Comparison of ENCODE assay signal across 8 mouse cellular contexts in the genomic region with DNA sequence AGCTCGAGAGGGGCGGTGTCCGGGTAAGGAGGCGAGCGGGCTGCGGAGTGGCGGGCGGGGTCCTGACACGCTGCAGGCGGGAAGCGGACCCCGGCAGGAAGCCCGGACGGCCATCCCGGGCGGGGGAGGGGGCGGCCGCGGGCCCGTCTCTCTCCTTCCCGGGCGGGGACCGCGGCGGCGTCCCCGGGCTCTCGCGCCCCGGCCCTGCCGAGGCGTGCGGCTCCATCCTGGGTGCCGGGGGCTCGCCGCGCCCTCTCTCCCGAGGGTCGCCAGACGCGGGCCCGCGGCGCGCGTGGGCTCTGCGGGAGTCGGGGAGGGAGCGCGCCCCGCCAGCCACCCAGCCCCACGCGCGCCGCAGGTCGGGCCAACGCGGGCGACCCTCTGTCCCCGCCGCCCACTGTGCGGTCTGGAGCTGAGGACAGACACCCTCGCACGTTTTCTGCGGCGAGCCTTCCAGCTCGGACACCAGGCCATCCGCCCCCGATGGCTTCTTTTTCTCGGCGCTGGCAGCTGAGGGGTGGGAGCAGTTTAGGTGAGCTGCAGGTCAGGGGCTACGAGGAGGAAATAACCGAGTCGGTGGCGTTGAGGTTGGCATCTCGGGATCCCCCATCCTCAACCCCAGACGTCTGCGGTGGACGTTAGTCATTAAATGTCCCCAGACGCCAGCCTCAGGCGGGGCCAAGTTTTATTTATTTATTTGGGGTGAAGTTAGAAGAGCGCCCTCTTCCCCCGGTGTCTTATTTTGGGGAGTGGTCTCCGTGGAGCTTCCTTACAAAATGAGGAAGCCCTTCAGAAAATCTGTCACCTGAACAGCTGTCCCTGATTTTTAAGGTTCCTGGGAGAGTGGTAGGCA. TPM values are rescaled to one million over a fixed set of nuclear protein-coding genes. Genes with fewer than 3 reads are reported as not detected.
A peak's percentile ranks its signal among the peaks of the same experiment; 100 is the strongest.
DNase-seq lines count a peak whose midpoint lies in the region; TF ChIP-seq lines count a peak whose summit lies in the region.

No protein-coding gene starts in this region.

- H3K4me1 ChIP-seq in ES-Bruce4 (ENCODE audit: control insufficient read depth, insufficient read depth, low read length): peaks cover 3% of the 10 kb centered on the region
- peaks cover 28% of the 10 kb centered on the region for H3K4me1 ChIP-seq in heart, embryonic 10.5 days
- peaks cover 2% of the 10 kb centered on the region; the same call in 1 of the 2 replicates for H3K4me1 ChIP-seq in kidney, adult 2 months (ENCODE audit: control insufficient read depth, insufficient read depth, low read length)

- H3K36me3 ChIP-seq in ES-Bruce4 (ENCODE audit: control insufficient read depth, insufficient read depth, low read length, poor library complexity, severe bottlenecking): no peaks in the 10 kb centered on the region
- H3K36me3 ChIP-seq in heart, embryonic 10.5 days: no peaks in the 10 kb centered on the region
- H3K36me3 ChIP-seq in kidney, adult 2 months (ENCODE audit: control insufficient read depth, insufficient read depth, low read length): no peaks in the 10 kb centered on the region

- peak overlapping the region; percentile 56; the same call in 1 of the 2 replicates for H3K27ac ChIP-seq in ES-Bruce4 (ENCODE audit: insufficient read depth, low read length)
- H3K27ac ChIP-seq in heart, embryonic 10.5 days: peak overlapping the region; percentile 96
- peak overlapping the region; percentile 62 for H3K27ac ChIP-seq in kidney, adult 2 months (ENCODE audit: insufficient read depth, low read depth, low read length)

- peak overlapping the region; percentile 85 for H3K4me3 ChIP-seq in ES-Bruce4 (ENCODE audit: low read depth, low read length)
- H3K4me3 ChIP-seq in heart, embryonic 10.5 days: peak overlapping the region; percentile 89
- peak overlapping the region; percentile 91 for H3K4me3 ChIP-seq in kidney, adult 2 months (ENCODE audit: insufficient read depth, low read depth, low read length)

- no peaks in the 10 kb centered on the region for H3K9me3 ChIP-seq in ES-Bruce4 (replicated peaks; ENCODE audit: control insufficient read depth, insufficient read depth, low read length, poor library complexity, severe bottlenecking)
- no peaks in the 10 kb centered on the region for H3K9me3 ChIP-seq in heart, embryonic 10.5 days

- no peak for TF ChIP-seq CTCF in ES-Bruce4 (IDR thresholded peaks at IDR 0.05; ENCODE audit: low read depth, low read length)
- TF ChIP-seq CTCF in kidney, adult 2 months (conservative IDR thresholded peaks at IDR 0.05; ENCODE audit: insufficient read depth, insufficient read length, low read depth, low read length): no peak

- no peak for TF ChIP-seq EP300 in ES-Bruce4 (IDR thresholded peaks at IDR 0.05; ENCODE audit: insufficient read depth, low read depth, low read length)

- TF ChIP-seq POLR2A in ES-Bruce4 (IDR thresholded peaks at IDR 0.05; ENCODE audit: insufficient read depth, low read length): no peak
- TF ChIP-seq POLR2A in kidney, adult 2 months (IDR thresholded peaks at IDR 0.05; ENCODE audit: low read depth, low read length): no peak

- H3K27me3 ChIP-seq in ES-Bruce4 (ENCODE audit: control insufficient read depth, insufficient read depth, low read length, poor library complexity, severe bottlenecking): no peaks in the 10 kb centered on the region
- no peaks in the 10 kb centered on the region for H3K27me3 ChIP-seq in heart, embryonic 10.5 days (ENCODE audit: insufficient read depth, poor library complexity, severe bottlenecking)
- no peaks in the 10 kb centered on the region for H3K27me3 ChIP-seq in kidney, adult 2 months (replicated peaks; ENCODE audit: control insufficient read depth, insufficient read depth, low read length)

- H3K9ac ChIP-seq in ES-Bruce4 (ENCODE audit: low read depth, poor library complexity, severe bottlenecking): peak overlapping the region; percentile 91

- WGBS in heart, embryonic 10.5 days: under 1% methylated on average over 75 of the region's 84 CpGs
- WGBS in kidney, adult 2 months: 2% methylated on average over 68 of the region's 84 CpGs

- peak; percentile 48 for DNase-seq in 3134 (ENCODE audit: extremely low read depth, insufficient read length, low spot score)
- peak; percentile 20 to 24 for DNase-seq in cerebellum, postnatal 25 days
- peak; percentile 78 for DNase-seq in heart, embryonic 10.5 days (ENCODE audit: low spot score)
- DNase-seq in kidney, adult 2 months: peak; percentile 12
- peak; percentile 36 for DNase-seq in lung, postnatal 10 days
- DNase-seq in retina, postnatal 1 day: peak; percentile 45
- no peak for DNase-seq in layer of hippocampus, adult 18-20 months (ENCODE audit: low spot score in 2 of 2)

RNA-seq across cellular contexts. Expression of gene Epb41l2, which starts 0.6 kb away (rescaled TPM):
- 181 and 182 TPM in 2 replicates for polyA plus RNA-seq in ES-Bruce4 (2011; ENCODE audit: insufficient read depth, insufficient read length, low read depth, missing spikeins)
- polyA plus RNA-seq in heart, embryonic 10.5 days (2016; fragmentation: Nextera tagmentation; extraction: Ambion mirVana): 55.6 and 60.0 TPM in 2 replicates
- polyA plus RNA-seq in kidney, adult 2 months (2012; rRNA removed): 22.9 and 28.8 TPM in 2 replicates
- total RNA-seq in layer of hippocampus, adult 18-20 months (2021): 10 to 100 TPM; 69.9 to 72.5 TPM

RNA-seq across cellular contexts. Expression of gene Akap7, which starts 52.5 kb away (rescaled TPM):
- polyA plus RNA-seq in ES-Bruce4 (2011; ENCODE audit: insufficient read depth, insufficient read length, low read depth, missing spikeins): 59.1 and 69.8 TPM in 2 replicates
- 18.4 and 24.6 TPM in 2 replicates for polyA plus RNA-seq in heart, embryonic 10.5 days (2016; fragmentation: Nextera tagmentation; extraction: Ambion mirVana)
- polyA plus RNA-seq in kidney, adult 2 months (2012; rRNA removed): 9.8 and 11.9 TPM in 2 replicates
- total RNA-seq in layer of hippocampus, adult 18-20 months (2021): 10 to 100 TPM; 51.0 to 53.3 TPM

Comparison
In these comparisons a context has a peak if more than half of its experiments do, and no peak if none do; other contexts are left out.
1. DNase-seq: peak in 3134 (single experiment), cerebellum, postnatal 25 days (2 of 2), heart, embryonic 10.5 days (single experiment), kidney, adult 2 months (single experiment), lung, postnatal 10 days (single experiment) and retina, postnatal 1 day (single experiment); none in layer of hippocampus, adult 18-20 months (0 of 2).
2. Peak in every context shown above with its lines, with median percentiles within 50 percentile points of each other: H3K27ac ChIP-seq and H3K4me3 ChIP-seq.